Mouse (Mus musculus): Measurements from ENCODE around the gene Dnah8.

GRCm38 (mm10) chr17:30857347-30857746 lies 233.2 kb downstream of the Dnah8 start:
- no peak for TF ChIP-seq CTCF (IDR thresholded peaks at IDR 0.05; ENCODE audit: borderline replicate concordance, insufficient read depth, low read depth, low read length)
- no peak for TF ChIP-seq POLR2A (IDR thresholded peaks at IDR 0.05; ENCODE audit: borderline replicate concordance, insufficient read depth, low read length)
